Mouse (Mus musculus) left cerebral cortex, adult 9 months (tissue): ENCODE results near the gene Adprhl1.

Source experiments
- DNase-seq, 2 experiments: peaks; one replicate each; pipeline ENCODE4 v3.0.0; 2022; ENCODE audit warnings: low spot score in 2 of 2

The Adprhl1 gene

DNA sequence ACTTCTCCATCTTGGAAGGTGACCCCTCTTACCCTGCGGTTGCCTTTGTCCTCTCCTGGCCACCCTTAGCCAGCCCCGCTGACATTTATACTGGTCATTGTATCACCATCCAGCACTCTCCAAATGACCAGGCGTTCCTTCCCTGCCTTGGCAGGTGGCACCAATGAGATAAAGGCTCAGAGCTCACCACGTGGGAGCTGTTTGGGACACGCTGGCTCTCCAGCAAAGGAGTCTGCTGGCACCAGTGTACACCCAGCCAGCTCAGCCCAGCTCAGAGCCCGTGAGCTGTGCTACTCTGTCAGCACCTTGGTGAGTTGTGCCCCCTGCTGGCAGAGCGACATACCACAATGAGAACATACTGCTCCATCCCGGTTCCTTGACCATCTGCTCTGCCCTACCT is at the start of gene Adprhl1:
Adprhl1 (minus strand) TSS at position 144 of the 400 bp plus-strand sequence.
- peak in 1 of 2 experiments; percentile 83 for DNase-seq

DNA sequence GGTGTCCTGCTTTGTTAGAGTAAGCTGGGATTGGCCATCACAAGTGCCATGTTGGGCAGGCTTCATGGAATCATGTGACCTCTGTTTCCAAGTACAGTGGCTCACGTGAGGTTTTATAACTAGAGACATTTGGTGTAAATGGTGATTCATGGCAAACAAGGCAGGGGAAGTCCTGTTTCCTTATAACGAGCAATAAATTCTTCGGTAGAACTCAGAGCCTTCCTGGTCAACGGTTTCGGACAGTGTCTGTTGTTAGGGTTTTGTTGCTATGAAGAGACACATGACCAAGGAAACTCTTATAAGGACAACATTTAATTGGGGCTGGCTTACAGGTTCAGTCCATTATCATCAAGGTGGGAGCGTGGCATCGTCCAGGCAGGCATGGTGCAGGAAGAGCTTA is 47.1 kb upstream of the Adprhl1 start:
- DNase-seq = no peak

- no peak for DNase-seq
These were observed 45.6 kb upstream of the Adprhl1 start for GRCm38 (mm10) chr8:13299571-13299970.

DNA sequence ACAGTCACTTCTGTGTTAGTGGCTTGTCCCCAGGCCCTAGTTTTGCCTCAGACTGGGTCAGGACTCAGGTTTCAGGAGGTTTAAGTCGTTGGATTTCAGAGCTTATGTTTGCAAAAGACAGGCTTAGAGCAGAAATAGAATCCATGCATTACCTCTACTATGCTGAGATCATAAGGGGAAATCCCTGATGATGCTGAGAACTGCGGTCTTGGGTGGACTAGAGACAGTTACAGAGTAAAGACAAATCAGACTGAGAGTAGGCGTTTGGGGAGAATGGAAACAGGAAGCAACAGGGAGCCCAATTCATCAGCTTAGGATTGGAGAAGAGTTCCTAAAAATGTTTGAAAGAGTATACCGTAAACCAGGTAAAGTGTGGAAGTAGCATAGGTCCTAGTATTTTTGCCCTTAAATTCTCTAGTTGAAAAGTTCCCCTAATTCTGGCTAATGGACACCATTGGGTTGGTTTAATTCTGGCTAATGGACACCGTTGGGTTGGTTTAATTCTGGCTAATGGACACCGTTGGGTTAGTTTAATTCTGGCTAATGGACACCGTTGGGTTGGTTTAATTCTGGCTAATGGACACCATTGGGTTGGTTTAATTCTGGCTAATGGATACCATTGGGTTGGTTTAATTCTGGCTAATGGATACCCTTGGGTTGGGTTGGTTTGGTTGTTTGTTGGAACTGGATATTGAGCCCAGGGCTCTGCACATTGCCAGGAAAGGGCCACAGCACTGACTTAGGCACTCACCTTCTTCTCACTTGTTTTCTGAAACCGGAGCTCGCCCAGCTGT is 39.9 kb upstream of the Adprhl1 start:
- DNase-seq = no peak

DNA sequence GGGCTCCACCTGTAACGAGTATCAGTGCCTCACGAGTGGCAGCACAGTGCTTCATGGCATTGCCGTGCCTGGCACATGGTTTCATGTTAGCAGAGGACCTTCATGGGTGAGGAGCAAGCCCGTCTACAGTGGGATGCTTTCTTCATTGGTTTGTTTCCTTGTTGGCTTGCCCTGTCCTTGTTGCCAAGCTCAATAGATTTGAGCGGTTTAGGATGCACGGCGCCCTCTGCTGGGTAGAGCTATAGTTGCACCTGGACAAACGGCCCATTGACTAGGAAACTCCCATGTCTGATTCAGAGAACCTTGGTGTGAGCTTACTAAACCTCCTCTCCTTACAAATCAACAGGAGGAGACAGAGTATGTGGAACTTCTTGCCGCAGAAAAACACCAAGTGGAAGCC is 38.4 kb upstream of the Adprhl1 start:
- DNase-seq = peak in 1 of 2 experiments; percentile 81

- DNase-seq = no peak
These were observed 34.7 kb upstream of the Adprhl1 start for GRCm38 (mm10) chr8:13288646-13289045.

GRCm38 (mm10) chr8:13287692-13288623 is 34.0 kb upstream of the Adprhl1 start, which contains the start of the genes Dcun1d2 and Tmco3:
TSS of gene Dcun1d2 (minus strand) at chr8:13288131.
TSS of gene Tmco3 (plus strand) at chr8:13288190.
- DNase-seq = peak; percentile 88 to 93

- peak in 1 of 2 experiments; percentile 82 for DNase-seq
These were observed 33.3 kb upstream of the Adprhl1 start for GRCm38 (mm10) chr8:13287304-13287691.

GRCm38 (mm10) chr8:13283200-13283599 is 29.2 kb upstream of the Adprhl1 start:
- DNase-seq = no peak

DNA sequence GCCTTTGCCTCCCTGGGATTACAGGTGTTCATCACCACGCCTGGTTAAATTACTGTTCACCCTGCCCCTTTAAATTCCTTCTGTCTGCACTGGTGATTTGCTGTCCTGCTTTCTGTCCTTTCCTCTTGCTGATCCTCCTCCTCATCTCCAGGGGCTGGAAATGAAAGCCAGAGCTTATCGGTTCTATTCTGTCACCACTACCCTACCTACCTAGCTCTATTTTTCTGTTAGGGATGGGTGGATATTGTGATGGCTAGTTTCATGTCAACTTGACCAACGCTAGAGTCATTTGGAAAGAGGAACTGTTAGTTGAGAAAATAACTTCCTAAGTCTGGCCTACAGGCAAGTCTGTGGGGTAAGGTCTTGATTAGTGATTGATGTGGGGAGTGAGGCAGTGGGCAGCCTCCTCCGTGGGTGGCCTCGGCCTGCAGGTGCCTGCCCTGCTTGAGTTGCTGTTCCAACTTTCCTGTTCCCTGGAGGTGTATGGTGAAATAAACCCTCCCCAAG is 23.0 kb upstream of the Adprhl1 start:
- DNase-seq = no peak

DNA sequence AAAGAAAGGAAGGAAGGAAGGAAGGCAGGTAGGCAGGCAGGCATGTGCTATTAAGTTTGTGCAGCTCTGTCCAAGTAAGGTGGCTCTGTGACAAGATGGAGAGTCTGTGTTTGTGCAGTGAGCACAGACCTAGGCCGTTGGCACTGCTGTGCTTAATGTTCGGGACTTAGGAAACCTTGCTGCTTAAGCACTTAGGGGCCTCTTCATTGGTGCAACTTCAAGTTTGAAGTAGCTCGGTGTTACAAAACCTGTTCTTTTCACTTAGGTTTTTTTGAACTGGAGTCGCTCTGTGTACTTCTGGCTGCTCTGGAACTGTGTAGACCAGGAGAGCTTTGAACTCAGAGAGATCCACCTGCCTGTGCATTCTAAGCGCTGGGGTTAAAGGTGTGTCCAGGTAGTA is 18.9 kb upstream of the Adprhl1 start:
- DNase-seq = no peak

DNA sequence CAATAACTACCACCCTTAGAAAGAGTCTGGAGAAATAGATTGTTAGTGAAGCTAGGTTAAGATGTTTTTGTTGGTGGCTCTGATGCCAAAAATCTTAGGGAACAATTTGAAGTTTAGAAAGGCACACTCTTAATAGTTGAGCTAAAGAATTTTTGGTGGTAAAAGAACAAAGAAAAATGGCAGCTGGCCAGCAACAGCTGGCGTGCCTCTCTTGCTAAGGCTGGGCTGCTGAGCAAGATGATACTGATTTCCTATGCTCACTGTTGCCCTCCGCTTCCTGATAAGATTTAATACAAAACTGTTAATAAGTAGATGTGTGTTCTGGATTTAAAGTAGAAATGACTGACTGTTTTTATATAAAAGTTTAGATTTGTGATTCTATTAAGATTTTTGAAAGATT is 13.6 kb upstream of the Adprhl1 start:
- no peak for DNase-seq

GRCm38 (mm10) chr8:13263376-13263775 is 9.4 kb upstream of the Adprhl1 start:
- no peak for DNase-seq

- no peak for DNase-seq
These were observed 549 bp downstream of the Adprhl1 start for GRCm38 (mm10) chr8:13253413-13253812.

- DNase-seq = no peak
These were observed 1.1 kb downstream of the Adprhl1 start for GRCm38 (mm10) chr8:13252837-13253236.

GRCm38 (mm10) chr8:13244343-13244880 is 9.6 kb downstream of the Adprhl1 start:
- no peak for DNase-seq

DNA sequence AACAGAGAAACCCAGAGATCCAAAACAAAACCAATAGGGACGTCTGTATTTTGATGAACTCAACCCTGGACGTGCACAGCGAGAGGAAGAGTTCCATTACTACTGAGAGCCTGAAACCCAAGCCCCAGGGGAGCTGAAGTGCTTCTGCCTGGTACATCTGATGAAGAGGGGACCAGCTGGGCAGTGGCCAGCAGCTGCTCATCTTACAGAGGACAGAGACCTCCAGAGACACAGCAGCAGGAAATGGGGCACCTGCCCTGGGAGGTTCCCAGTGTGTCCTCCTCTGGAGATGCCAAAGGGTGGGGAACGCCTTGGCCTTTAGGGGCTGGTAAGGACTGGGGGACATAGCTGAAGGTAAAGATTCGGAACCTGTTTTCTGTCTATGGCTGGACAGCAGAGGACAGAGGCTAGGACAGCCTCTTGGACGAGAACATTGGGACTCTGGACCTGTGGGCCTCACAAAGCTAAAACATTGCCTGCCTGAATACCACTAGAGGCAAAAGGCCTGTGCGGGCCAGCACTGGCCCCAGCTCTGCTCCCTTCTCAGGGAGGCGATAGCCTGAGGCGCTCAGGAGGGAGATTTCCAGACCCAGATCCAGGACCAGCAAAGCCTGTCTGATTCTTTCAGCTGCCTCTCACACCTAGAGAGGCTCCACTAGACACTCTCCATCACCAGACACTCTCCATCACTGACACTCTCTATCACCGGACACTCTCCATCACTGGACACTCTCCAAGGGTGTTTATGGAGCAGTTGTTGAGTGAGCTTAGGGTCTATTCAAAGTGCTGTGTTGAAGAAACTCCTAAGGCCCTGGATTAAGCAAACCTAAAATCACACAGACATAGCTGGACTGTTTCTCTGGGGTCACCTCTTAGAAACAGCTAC is 10.7 kb downstream of the Adprhl1 start:
- no peak for DNase-seq

DNA sequence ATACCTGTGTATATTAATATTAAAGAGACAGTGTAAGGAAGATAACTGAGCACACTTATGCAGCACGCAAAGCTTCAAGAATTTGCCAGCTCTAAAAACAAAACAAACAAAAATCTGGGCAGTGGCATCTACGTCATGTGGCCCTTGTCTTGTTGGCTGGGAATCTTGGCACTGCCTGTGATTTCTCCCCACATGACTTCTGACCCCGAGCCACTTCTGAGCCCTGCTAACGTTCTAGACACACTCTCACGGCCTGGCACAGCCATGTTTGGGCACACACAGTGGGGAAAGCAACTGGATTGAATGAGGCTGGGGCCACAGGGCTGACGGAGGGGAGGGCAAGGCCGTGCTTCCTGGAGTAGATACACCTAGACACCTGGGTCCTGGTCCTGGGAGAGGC is 13.3 kb downstream of the Adprhl1 start:
- no peak for DNase-seq

GRCm38 (mm10) chr8:13240055-13240454 is 13.9 kb downstream of the Adprhl1 start:
- DNase-seq = no peak

- no peak for DNase-seq
These were observed 19.2 kb downstream of the Adprhl1 start for GRCm38 (mm10) chr8:13234803-13235202.

GRCm38 (mm10) chr8:13230471-13230870 is 23.5 kb downstream of the Adprhl1 start:
- no peak for DNase-seq
